Mouse (Mus musculus) left cerebral cortex, postnatal 10 days (tissue): ENCODE data around the gene Phf2. TPM values are rescaled to one million over a fixed set of nuclear protein-coding genes. Genes with fewer than 3 reads are reported as not detected.
"Not testable (repeated sequence)": the region's sequence is repeated elsewhere in the genome, so short reads cannot be mapped to it uniquely, and the experiment has no call there.

Experiments used
- DNase-seq, 2 experiments: peaks; one replicate each; pipeline ENCODE4 v3.0.0; 2021 to 2022; ENCODE audit warnings: low spot score in 2 of 2, mixed read lengths in 1 of 2; ENCODE audit errors: extremely low spot score in 1 of 2
- intact Hi-C: fragments of 180-260 bp; cut with DNase I; formaldehyde crosslinking; loops from one replicate; pipeline ENCODE4 v1.15.1; 2025
- total RNA-seq, 2 experiments: library from RNA; stranded (reverse); gene quantifications; 2 replicates each; pipeline ENCODE4 v1.2.3; 2021

Gene Phf2
- total RNA-seq, 2 experiments from 2014 or later, result 26.0 to 26.2 TPM

- intact Hi-C loops, result no loop called here
These were observed 48.6 kb downstream of the Phf2 start for GRCm38 (mm10) chr13:48822288-48822687.

GRCm38 (mm10) chr13:48819131-48819530 lies 51.8 kb downstream of the Phf2 start:
- no peak for DNase-seq
- intact Hi-C loops, result no loop called here

More at GRCm38 (mm10) chr13:48822288-48822687, 48.6 kb downstream of the Phf2 start:
- no peak for DNase-seq

GRCm38 (mm10) chr13:48814406-48814805 lies 56.5 kb downstream of the Phf2 start:
- no peak for DNase-seq
- intact Hi-C loops, result no loop called here

GRCm38 (mm10) chr13:48810991-48811390 lies 59.9 kb downstream of the Phf2 start:
- intact Hi-C loops, result no loop called here
- DNase-seq, result no peak

- intact Hi-C loops, result no loop called here
- DNase-seq, result peak in 1 of 2 experiments; percentile 13
These were observed 60.6 kb downstream of the Phf2 start for GRCm38 (mm10) chr13:48810274-48810823.

- intact Hi-C loops, result loop anchor here (10.0 kb wide), 1 partner anchor 285 kb away; no protein-coding TSS in a partner anchor
- DNase-seq, result not testable (repeated sequence)
These were observed 61.3 kb downstream of the Phf2 start for GRCm38 (mm10) chr13:48809668-48810067.

- intact Hi-C loops, result loop anchor here (10.0 kb wide), 1 partner anchor 283 kb away; no protein-coding TSS in a partner anchor
- peak; percentile 55 to 67 for DNase-seq
These were observed 63.4 kb downstream of the Phf2 start for GRCm38 (mm10) chr13:48807481-48808031.

GRCm38 (mm10) chr13:48802181-48802580 lies 68.7 kb downstream of the Phf2 start:
- intact Hi-C loops, result loop anchor here (5.0 to 10.0 kb wide), 2 partner anchors 75 to 277 kb away; no protein-coding TSS in a partner anchor
- DNase-seq, result peak in 1 of 2 experiments; percentile 22

- intact Hi-C loops, result loop anchor here (2.0 to 10.0 kb wide), 3 partner anchors 74 to 276 kb away; no protein-coding TSS in a partner anchor
These were observed 69.9 kb downstream of the Phf2 start for GRCm38 (mm10) chr13:48800850-48801546.

GRCm38 (mm10) chr13:48798256-48798771 lies 72.6 kb downstream of the Phf2 start:
- DNase-seq, result peak in 1 of 2 experiments; percentile 14
- intact Hi-C loops, result no loop called here

More at GRCm38 (mm10) chr13:48800850-48801546, 69.9 kb downstream of the Phf2 start:
- peak; percentile 34 to 82 for DNase-seq

GRCm38 (mm10) chr13:48796906-48797305 lies 74.0 kb downstream of the Phf2 start:
- no peak for DNase-seq
- intact Hi-C loops, result no loop called here

- intact Hi-C loops, result no loop called here
- DNase-seq, result no peak
These were observed 75.2 kb downstream of the Phf2 start for GRCm38 (mm10) chr13:48795711-48796110.

GRCm38 (mm10) chr13:48784594-48785298 lies 86.2 kb downstream of the Phf2 start:
- DNase-seq, result no peak
- intact Hi-C loops, result no loop called here

GRCm38 (mm10) chr13:48784151-48784550 lies 86.8 kb downstream of the Phf2 start:
- intact Hi-C loops, result no loop called here
- DNase-seq, result no peak

- DNase-seq, result no peak
- intact Hi-C loops, result no loop called here
These were observed 87.9 kb downstream of the Phf2 start for GRCm38 (mm10) chr13:48782727-48783725.

- no peak for DNase-seq
- intact Hi-C loops, result no loop called here
These were observed 90.4 kb downstream of the Phf2 start for GRCm38 (mm10) chr13:48780345-48781010.

- intact Hi-C loops, result no loop called here
These were observed 91.2 kb downstream of the Phf2 start for GRCm38 (mm10) chr13:48779592-48780344.

More at GRCm38 (mm10) chr13:48779592-48780344, 91.2 kb downstream of the Phf2 start:
- DNase-seq, result no peak
